Mouse (Mus musculus) heart, postnatal 0 days (tissue): ENCODE data around the gene Cbx6.

Experiments used
- CTCF ChIP-seq: IDR thresholded peaks from 2 replicates; pipeline ENCODE4 v1.5.1; 2016; ENCODE audit warnings: antibody characterized with exemption, control low read depth, low read depth
- EP300 ChIP-seq: IDR thresholded peaks from 2 replicates; pipeline ENCODE4 v1.6.1; 2016; ENCODE audit warnings: antibody characterized with exemption, low read depth

DNA sequence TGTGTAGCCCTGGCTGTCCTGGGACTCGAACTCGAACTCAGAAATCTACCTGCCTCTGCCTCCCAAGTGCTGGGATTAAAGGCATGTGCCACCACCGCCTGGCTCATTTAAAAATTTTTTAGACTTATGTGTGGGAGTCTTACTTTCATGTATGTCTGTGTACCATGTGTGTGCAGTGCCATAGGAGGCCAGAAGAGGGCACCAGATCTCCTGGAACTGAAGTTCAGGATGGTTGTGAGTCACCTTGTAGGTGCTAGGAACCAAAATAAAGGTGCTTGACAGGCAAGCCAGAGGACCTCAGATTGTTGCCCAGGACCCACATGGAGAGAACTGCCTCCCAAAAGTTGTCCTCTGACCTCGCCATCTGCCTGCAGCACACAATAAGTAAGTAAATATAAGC lies 16.2 kb downstream of the Cbx6 start:
- TF ChIP-seq CTCF (no peak), EP300 (no peak)
